Mouse (Mus musculus) MEL (cell line): Measurements from ENCODE around the gene Znhit6. TPM values are rescaled to one million over a fixed set of nuclear protein-coding genes. Genes with fewer than 3 reads are reported as not detected.

Source experiments
- DNase-seq: peaks from one replicate; pipeline ENCODE4 v3.0.0; 2011; ENCODE audit warnings: low read depth, low spot score
- H3K27ac ChIP-seq: 2 replicates; pipeline ENCODE4 v1.5.1; 2012; ENCODE audit warnings: low read depth, mild to moderate bottlenecking, control low read depth, low read length, moderate library complexity; ENCODE audit not compliant: control insufficient read depth
- H3K27me3 ChIP-seq, 2 experiments: fragments of 150-350 bp in 1 of 2; sonication (generic) in 1 of 2; 2 replicates each; pipeline ENCODE4 v1.6.1; 2012; ENCODE audit warnings: low read length in 2 of 2, mild to moderate bottlenecking in 2 of 2, improper control_type of control experiment in 1 of 2, moderate library complexity in 1 of 2; ENCODE audit not compliant: insufficient read depth in 2 of 2, control insufficient read depth in 1 of 2
- H3K36me3 ChIP-seq, 2 experiments: 2 replicates each; pipeline ENCODE4 v1.6.1; 2012 to 2014; ENCODE audit warnings: low read length in 2 of 2, improper control_type of control experiment in 1 of 2, inconsistent platforms in 1 of 2, mild to moderate bottlenecking in 1 of 2; ENCODE audit not compliant: insufficient read depth in 2 of 2, control insufficient read depth in 1 of 2
- H3K4me1 ChIP-seq, 2 experiments: fragments of 150-350 bp in 1 of 2; sonication (generic) in 1 of 2; 2 replicates each; pipeline ENCODE4 v1.6.1; 2012; ENCODE audit warnings: low read length in 2 of 2, improper control_type of control experiment in 1 of 2, mild to moderate bottlenecking in 1 of 2; ENCODE audit not compliant: insufficient read depth in 2 of 2, control insufficient read depth in 1 of 2
- H3K4me3 ChIP-seq, 2 experiments: fragments of 150-350 bp in 1 of 2; sonication (generic) in 1 of 2; 2 replicates each; pipeline ENCODE4 v1.5.1; 2012; ENCODE audit warnings: low read depth in 2 of 2, low read length in 2 of 2, mild to moderate bottlenecking in 2 of 2, moderate library complexity in 2 of 2, control low read depth in 1 of 2, improper control_type of control experiment in 1 of 2; ENCODE audit not compliant: control insufficient read depth in 1 of 2, insufficient read depth in 1 of 2
- H3K79me2 ChIP-seq: 2 replicates; pipeline ENCODE4 v1.6.1; 2012; ENCODE audit warnings: mild to moderate bottlenecking, low read length, moderate library complexity; ENCODE audit not compliant: control insufficient read depth, poor library complexity, insufficient read depth
- H3K9ac ChIP-seq: 2 replicates; pipeline ENCODE4 v1.6.1; 2012; ENCODE audit warnings: low read depth, mild to moderate bottlenecking, control low read depth, low read length, moderate library complexity; ENCODE audit not compliant: control insufficient read depth, poor library complexity, severe bottlenecking
- H3K9me3 ChIP-seq: fragments of 150-350 bp; sonication (generic); replicated peaks from 2 replicates; pipeline ENCODE4 v1.6.1; 2012; ENCODE audit warnings: mild to moderate bottlenecking, low read length, improper control_type of control experiment, moderate library complexity; ENCODE audit not compliant: insufficient read depth
- BHLHE40 ChIP-seq: IDR thresholded peaks from 2 replicates; pipeline ENCODE4 v1.6.1; 2012; ENCODE audit warnings: low read depth, mild to moderate bottlenecking, inconsistent platforms, low read length, improper control_type of control experiment, borderline replicate concordance
- CTCF ChIP-seq, 3 experiments: IDR thresholded peaks in 2 of 3; conservative IDR thresholded peaks in 1 of 3; 2 replicates each; pipeline ENCODE4 v1.5.1; 2011 to 2012; ENCODE audit warnings: low read length in 3 of 3, low read depth in 2 of 3, mild to moderate bottlenecking in 2 of 3, improper control_type of control experiment in 1 of 3, inconsistent platforms in 1 of 3, mixed read lengths in 1 of 3, moderate library complexity in 1 of 3; ENCODE audit not compliant: control insufficient read depth in 1 of 3, insufficient read depth in 1 of 3, poor library complexity in 1 of 3, severe bottlenecking in 1 of 3
- ELF1 ChIP-seq: IDR thresholded peaks from 2 replicates; pipeline ENCODE4 v1.6.1; 2014; ENCODE audit warnings: low read depth, mild to moderate bottlenecking, inconsistent platforms, low read length, improper control_type of control experiment, moderate library complexity
- HCFC1 ChIP-seq: IDR thresholded peaks from 2 replicates; pipeline ENCODE4 v1.6.1; 2012; ENCODE audit warnings: low read depth, mild to moderate bottlenecking, inconsistent platforms, low read length, improper control_type of control experiment, moderate library complexity
- JUND ChIP-seq: IDR thresholded peaks from 2 replicates; pipeline ENCODE4 v1.6.1; 2011; ENCODE audit warnings: low read depth, mild to moderate bottlenecking, improper control_type of control experiment, low read length
- MAZ ChIP-seq: IDR thresholded peaks from 2 replicates; pipeline ENCODE4 v1.6.1; 2012; ENCODE audit warnings: low read depth, mild to moderate bottlenecking, inconsistent platforms, low read length, improper control_type of control experiment
- MEF2A ChIP-seq: IDR thresholded peaks from 2 replicates; pipeline ENCODE4 v1.6.1; 2014; ENCODE audit warnings: low read depth, mild to moderate bottlenecking, inconsistent platforms, low read length, improper control_type of control experiment; ENCODE audit not compliant: poor library complexity, insufficient replicate concordance, severe bottlenecking; ENCODE audit errors: extremely low read depth
- MYB ChIP-seq: IDR thresholded peaks from 2 replicates; pipeline ENCODE4 v1.6.1; 2011; ENCODE audit warnings: mild to moderate bottlenecking, low read depth, low read length, improper control_type of control experiment
- NELFE ChIP-seq: IDR thresholded peaks from 2 replicates; pipeline ENCODE4 v1.6.1; 2011; ENCODE audit warnings: low read depth, low read length, improper control_type of control experiment
- RAD21 ChIP-seq: IDR thresholded peaks from 2 replicates; pipeline ENCODE4 v1.6.1; 2011; ENCODE audit warnings: mild to moderate bottlenecking, low read depth, low read length, improper control_type of control experiment
- SMC3 ChIP-seq: IDR thresholded peaks from 2 replicates; pipeline ENCODE4 v1.6.1; 2011; ENCODE audit warnings: low read depth, low read length, improper control_type of control experiment
- USF1 ChIP-seq: IDR thresholded peaks from 2 replicates; pipeline ENCODE4 v1.6.1; 2014; ENCODE audit warnings: low read depth, mild to moderate bottlenecking, inconsistent platforms, low read length, improper control_type of control experiment, moderate library complexity
- USF2 ChIP-seq, 2 experiments: IDR thresholded peaks; 2 replicates each; pipeline ENCODE4 v1.6.1; 2011 to 2012; ENCODE audit warnings: improper control_type of control experiment in 2 of 2, low read length in 2 of 2, borderline replicate concordance in 1 of 2, inconsistent platforms in 1 of 2, low read depth in 1 of 2, mild to moderate bottlenecking in 1 of 2; ENCODE audit not compliant: insufficient read depth in 1 of 2
- polyA plus RNA-seq, 2 experiments: library from polyadenylated mRNA; stranded (reverse) in 1 of 2; unstranded in 1 of 2; fragments of >175 nt in 1 of 2; fragments of >200 nt in 1 of 2; gene quantifications; 2 replicates each; pipeline versions ENCODE4 v1.2.1 to v1.2.4; 2012; ENCODE audit warnings: low replicate concordance in 2 of 2, low read depth in 1 of 2; ENCODE audit not compliant: insufficient read length in 2 of 2, insufficient read depth in 1 of 2, missing spikeins in 1 of 2
- total RNA-seq: library from RNA; depleted of rRNA; stranded (reverse); fragments of 300-350 nt; gene quantifications from 2 replicates; pipeline ENCODE4 v1.2.3, GENCODE M21; 2012

Gene Znhit6
- total and polyA plus RNA-seq, 3 experiments, result 35.2 to 337 (median 61.4) TPM

GRCm38 (mm10) chr3:145625546-145625945 lies 49.5 kb downstream of the Znhit6 start:
- Histone ChIP-seq H3K79me2 (no peaks in the 10 kb centered on the region), H3K27ac (no peak overlapping the region), H3K36me3 (no peaks in the 10 kb centered on the region), H3K4me1 (no peaks in the 10 kb centered on the region), H3K27me3 (no peaks in the 10 kb centered on the region), H3K4me3 (no peak overlapping the region), H3K9me3 (no peaks in the 10 kb centered on the region), H3K9ac (no peak overlapping the region)
- TF ChIP-seq MYB (no peak), MEF2A (no peak), SMC3 (no peak), BHLHE40 (no peak), USF1 (no peak), JUND (no peak), ELF1 (no peak)
- no peak for DNase-seq

- Histone ChIP-seq H3K4me3 (no peak overlapping the region), H3K36me3 (no peaks in the 10 kb centered on the region), H3K79me2 (no peaks in the 10 kb centered on the region), H3K9me3 (no peaks in the 10 kb centered on the region), H3K4me1 (no peaks in the 10 kb centered on the region), H3K27ac (no peak overlapping the region), H3K9ac (no peak overlapping the region), H3K27me3 (no peaks in the 10 kb centered on the region)
- TF ChIP-seq MAZ (no peak), NELFE (no peak), MYB (no peak), USF2 (IDR thresholded peaks at IDR 0.05; ENCODE audit: borderline replicate concordance in 1 of 2, insufficient read depth in 1 of 2, low read depth in 1 of 2, low read length in 2 of 2) (no peak)
- no peak for DNase-seq
Measured at GRCm38 (mm10) chr3:145626063-145626462, 50.1 kb downstream of the Znhit6 start.

DNA sequence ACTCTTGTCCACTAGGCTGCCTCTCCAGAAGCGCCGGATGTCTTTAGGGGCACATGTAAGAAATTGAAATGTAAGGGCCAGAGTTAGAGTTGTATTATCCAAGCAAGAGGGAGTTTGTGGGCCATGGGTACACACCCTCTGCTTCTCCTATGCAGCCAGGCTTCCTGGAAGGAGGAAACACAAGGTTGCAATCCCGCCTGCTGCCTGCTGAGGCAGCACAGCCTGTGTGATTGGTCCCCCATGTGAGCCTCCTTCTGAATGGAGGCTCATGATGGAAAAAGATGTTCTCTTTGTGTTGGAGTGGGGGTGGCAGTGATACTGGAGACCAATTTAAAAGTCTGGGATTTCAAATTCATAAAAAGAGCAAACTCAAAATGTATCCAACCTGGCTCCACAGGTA lies 51.8 kb downstream of the Znhit6 start:
- no peak for DNase-seq
- no peak overlapping the region for H3K9ac ChIP-seq
- H3K27me3 ChIP-seq, result no peaks in the 10 kb centered on the region
- TF ChIP-seq NELFE, result no peak
- peak in 2 of 3 experiments; percentile 22 to 30; a peak in 4 of 6 replicates for TF ChIP-seq CTCF (IDR thresholded peaks at IDR 0.05 in 2 of 3, conservative IDR thresholded peaks at IDR 0.05 in 1 of 3; ENCODE audit: control insufficient read depth in 1 of 3, insufficient read depth in 1 of 3, low read depth in 2 of 3, low read length in 3 of 3, poor library complexity in 1 of 3, severe bottlenecking in 1 of 3)
- TF ChIP-seq HCFC1, result no peak
- peak; percentile 12 for TF ChIP-seq RAD21
- H3K79me2 ChIP-seq, result no peaks in the 10 kb centered on the region
- H3K4me3 ChIP-seq, result no peak overlapping the region
- H3K4me1 ChIP-seq, result no peaks in the 10 kb centered on the region
- H3K27ac ChIP-seq, result no peak overlapping the region
- H3K9me3 ChIP-seq, result no peaks in the 10 kb centered on the region
- H3K36me3 ChIP-seq, result no peaks in the 10 kb centered on the region
